Mouse (Mus musculus): Measurements from ENCODE around the gene Syt1. TPM values are rescaled to one million over a fixed set of nuclear protein-coding genes. Genes with fewer than 3 reads are reported as not detected.

Gene Syt1
- polyA plus RNA-seq, 1 experiment from 2014 or later: 53.4 TPM

DNA sequence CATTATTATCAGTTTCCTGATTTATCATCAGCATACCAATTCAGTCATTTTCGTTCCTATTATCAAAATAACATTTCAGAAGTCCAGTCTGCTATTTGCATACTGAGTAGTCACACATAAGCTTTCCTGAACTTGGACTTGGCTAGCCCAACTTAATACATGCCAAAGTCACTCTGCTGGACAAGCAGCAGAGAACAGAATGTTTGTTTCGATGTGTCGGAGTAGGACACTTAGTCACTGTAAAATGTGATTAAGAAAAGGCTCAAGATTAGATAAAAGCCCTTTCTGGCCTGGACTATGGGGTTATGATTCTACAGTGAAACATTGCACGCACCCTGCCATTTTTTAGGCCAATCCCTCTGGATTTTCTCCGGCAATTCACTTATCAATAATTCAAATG lies 114.3 kb downstream of the Syt1 start:
- no peaks in the 10 kb centered on the region for H3K27me3 ChIP-seq (replicated peaks; ENCODE audit: control insufficient read depth, insufficient read depth, low read length)
- 93% methylated on average over 5 of the region's 5 CpGs for WGBS
- H3K27ac ChIP-seq (ENCODE audit: low read depth, low read length): no peak overlapping the region
- ATAC-seq (no peak), DNase-seq (ENCODE audit: low spot score) (no peak)
- no peaks in the 10 kb centered on the region for H3K36me3 ChIP-seq (ENCODE audit: control insufficient read depth, insufficient read depth, low read length)
- no peaks in the 10 kb centered on the region for H3K4me1 ChIP-seq (ENCODE audit: control insufficient read depth, insufficient read depth, low read length)
- H3K9me3 ChIP-seq (replicated peaks; ENCODE audit: control insufficient read depth, low read length): no peaks in the 10 kb centered on the region
- H3K4me3 ChIP-seq (ENCODE audit: low read depth, low read length): no peak overlapping the region
- no peak overlapping the region for H3K9ac ChIP-seq (ENCODE audit: low read length)
- no peak overlapping the region for H3K4me2 ChIP-seq (ENCODE audit: low read length)

DNA sequence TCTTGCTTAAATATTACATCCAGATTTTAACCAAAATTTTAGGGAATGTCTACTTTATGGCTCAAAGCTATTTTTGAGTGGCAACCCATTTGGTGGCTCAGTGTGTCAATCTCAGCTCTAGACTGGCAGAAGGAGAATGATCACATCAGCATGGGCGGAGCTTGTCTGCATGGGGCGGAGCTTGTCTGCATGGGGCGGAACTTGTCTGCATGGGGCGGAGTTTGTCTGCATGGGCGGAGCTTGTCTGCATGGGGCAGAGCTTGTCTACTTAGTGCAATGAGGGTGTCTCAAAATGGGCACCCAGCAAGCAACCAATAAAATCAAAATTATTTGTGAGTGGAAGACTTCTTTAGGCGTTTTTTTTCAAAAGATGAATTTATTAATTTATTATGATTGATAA lies 117.5 kb downstream of the Syt1 start:
- H3K4me1 ChIP-seq (ENCODE audit: control insufficient read depth, insufficient read depth, low read length): no peaks in the 10 kb centered on the region
- DNase-seq (ENCODE audit: low spot score) (no peak), ATAC-seq (no peak)

DNA sequence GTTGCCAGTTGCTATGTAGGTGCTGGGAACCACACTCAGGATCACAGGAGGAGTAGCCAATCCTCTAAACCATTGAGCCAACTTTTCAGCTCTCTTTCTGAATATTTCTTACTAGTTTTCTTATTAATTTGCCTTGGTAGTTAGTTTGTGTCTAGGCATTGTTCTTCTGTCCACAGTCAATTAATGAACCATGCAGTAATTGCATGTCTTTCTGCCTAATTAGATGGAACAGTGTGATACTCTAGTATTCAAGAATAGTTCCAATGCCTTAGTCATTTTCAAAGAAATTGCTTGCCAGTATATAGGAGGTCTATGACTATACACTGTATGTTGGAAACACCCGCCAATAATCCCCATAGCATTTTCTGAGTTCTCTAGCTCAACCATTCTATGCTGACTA lies 118.3 kb downstream of the Syt1 start:
- ATAC-seq (no peak), DNase-seq (ENCODE audit: low spot score) (no peak)
- Histone ChIP-seq H3K4me2 (ENCODE audit: low read length) (no peak overlapping the region), H3K36me3 (ENCODE audit: control insufficient read depth, insufficient read depth, low read length) (no peaks in the 10 kb centered on the region), H3K27me3 (replicated peaks; ENCODE audit: control insufficient read depth, insufficient read depth, low read length) (no peaks in the 10 kb centered on the region), H3K9me3 (replicated peaks; ENCODE audit: control insufficient read depth, low read length) (no peaks in the 10 kb centered on the region), H3K4me1 (ENCODE audit: control insufficient read depth, insufficient read depth, low read length) (no peaks in the 10 kb centered on the region), H3K27ac (ENCODE audit: low read depth, low read length) (no peak overlapping the region), H3K9ac (ENCODE audit: low read length) (no peak overlapping the region), H3K4me3 (ENCODE audit: low read depth, low read length) (no peak overlapping the region)
- 57% methylated on average over 1 of the region's 1 CpGs for WGBS

More for the DNA sequence above, 117.5 kb downstream of the Syt1 start:
- no peak overlapping the region for H3K9ac ChIP-seq (ENCODE audit: low read length)
- no peak overlapping the region for H3K27ac ChIP-seq (ENCODE audit: low read depth, low read length)
- H3K9me3 ChIP-seq (replicated peaks; ENCODE audit: control insufficient read depth, low read length): no peaks in the 10 kb centered on the region
- H3K4me3 ChIP-seq (ENCODE audit: low read depth, low read length): no peak overlapping the region
- no peak overlapping the region for H3K4me2 ChIP-seq (ENCODE audit: low read length)
- no peaks in the 10 kb centered on the region for H3K27me3 ChIP-seq (replicated peaks; ENCODE audit: control insufficient read depth, insufficient read depth, low read length)
- 95% methylated on average over 6 of the region's 6 CpGs for WGBS
- H3K36me3 ChIP-seq (ENCODE audit: control insufficient read depth, insufficient read depth, low read length): no peaks in the 10 kb centered on the region

DNA sequence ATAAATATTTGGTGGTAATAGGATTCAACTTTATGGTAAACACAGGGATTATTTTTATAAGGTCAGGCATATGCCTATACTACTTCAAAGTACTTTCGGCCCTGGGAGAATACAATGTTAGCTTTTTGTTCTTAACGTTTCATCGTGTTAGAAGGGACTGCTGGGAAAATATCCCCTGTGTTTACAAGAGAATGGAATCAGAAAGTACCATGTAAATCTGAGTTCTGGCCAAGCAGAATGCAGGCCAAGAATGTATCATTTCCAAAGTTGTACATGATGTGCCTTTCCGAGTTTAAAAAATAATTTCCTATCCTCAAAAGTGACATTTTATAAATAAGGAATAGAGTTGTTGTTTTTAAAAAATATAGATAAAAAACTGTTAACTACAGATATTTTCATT lies 121.7 kb downstream of the Syt1 start:
- H3K4me2 ChIP-seq (ENCODE audit: low read length): no peak overlapping the region
- H3K27ac ChIP-seq (ENCODE audit: low read depth, low read length): no peak overlapping the region
- H3K9ac ChIP-seq (ENCODE audit: low read length): no peak overlapping the region
- no peaks in the 10 kb centered on the region for H3K27me3 ChIP-seq (replicated peaks; ENCODE audit: control insufficient read depth, insufficient read depth, low read length)
- no peaks in the 10 kb centered on the region for H3K4me1 ChIP-seq (ENCODE audit: control insufficient read depth, insufficient read depth, low read length)
- H3K4me3 ChIP-seq (ENCODE audit: low read depth, low read length): no peak overlapping the region
- H3K36me3 ChIP-seq (ENCODE audit: control insufficient read depth, insufficient read depth, low read length): no peaks in the 10 kb centered on the region
- ATAC-seq: no peak
- no peaks in the 10 kb centered on the region for H3K9me3 ChIP-seq (replicated peaks; ENCODE audit: control insufficient read depth, low read length)
- WGBS: 89% methylated on average over 4 of the region's 4 CpGs
- no peak for DNase-seq (ENCODE audit: low spot score)

DNA sequence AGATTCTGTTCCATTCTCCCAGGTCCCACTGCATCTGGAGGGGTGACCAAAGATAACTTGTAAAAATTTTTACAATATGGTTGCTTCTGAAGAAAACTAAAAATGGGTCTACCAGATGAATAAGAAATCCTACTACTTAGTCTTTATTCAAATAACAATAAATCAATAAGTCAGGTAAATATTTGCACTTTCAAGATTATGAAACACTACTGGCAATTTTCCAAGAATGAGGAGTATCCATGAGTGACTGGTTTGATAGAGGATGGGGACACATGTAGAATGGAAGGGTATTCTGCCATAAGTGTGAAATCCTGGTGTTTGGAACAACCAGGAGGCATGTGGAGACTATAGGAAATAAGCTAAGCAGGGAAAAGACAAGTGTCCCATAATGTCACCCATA lies 124.0 kb downstream of the Syt1 start:
- Histone ChIP-seq H3K9ac (ENCODE audit: low read length) (no peak overlapping the region), H3K4me2 (ENCODE audit: low read length) (no peak overlapping the region), H3K36me3 (ENCODE audit: control insufficient read depth, insufficient read depth, low read length) (no peaks in the 10 kb centered on the region), H3K27me3 (replicated peaks; ENCODE audit: control insufficient read depth, insufficient read depth, low read length) (no peaks in the 10 kb centered on the region), H3K4me1 (ENCODE audit: control insufficient read depth, insufficient read depth, low read length) (no peaks in the 10 kb centered on the region), H3K27ac (ENCODE audit: low read depth, low read length) (no peak overlapping the region), H3K4me3 (ENCODE audit: low read depth, low read length) (no peak overlapping the region), H3K9me3 (replicated peaks; ENCODE audit: control insufficient read depth, low read length) (no peaks in the 10 kb centered on the region)
- DNase-seq (ENCODE audit: low spot score): no peak
- no peak for ATAC-seq

DNA sequence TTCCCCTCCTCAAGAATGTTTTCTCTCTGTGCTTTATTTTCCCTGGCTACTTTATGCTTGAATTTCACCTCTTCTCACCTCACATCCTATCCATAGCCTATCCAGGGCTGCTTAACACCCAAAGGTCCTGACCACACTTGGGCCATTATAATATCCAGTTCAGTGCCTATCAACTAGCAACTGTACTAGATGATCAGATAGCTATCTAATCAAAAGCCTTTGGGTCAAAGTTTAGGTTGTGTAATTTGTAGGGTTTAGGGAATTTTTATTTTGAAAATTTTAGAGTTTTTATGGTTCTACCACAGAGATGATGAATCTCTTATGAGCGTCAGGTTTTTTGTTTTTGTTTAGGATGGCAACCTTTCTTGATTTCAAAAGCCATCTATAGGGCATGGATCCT lies 125.0 kb downstream of the Syt1 start:
- no peaks in the 10 kb centered on the region for H3K4me1 ChIP-seq (ENCODE audit: control insufficient read depth, insufficient read depth, low read length)
- no peak overlapping the region for H3K4me3 ChIP-seq (ENCODE audit: low read depth, low read length)
- H3K9me3 ChIP-seq (replicated peaks; ENCODE audit: control insufficient read depth, low read length): no peaks in the 10 kb centered on the region
- H3K36me3 ChIP-seq (ENCODE audit: control insufficient read depth, insufficient read depth, low read length): no peaks in the 10 kb centered on the region
- no peak overlapping the region for H3K4me2 ChIP-seq (ENCODE audit: low read length)
- ATAC-seq: no peak
- H3K27ac ChIP-seq (ENCODE audit: low read depth, low read length): no peak overlapping the region
- H3K9ac ChIP-seq (ENCODE audit: low read length): no peak overlapping the region
- H3K27me3 ChIP-seq (replicated peaks; ENCODE audit: control insufficient read depth, insufficient read depth, low read length): no peaks in the 10 kb centered on the region
- WGBS: 89% methylated on average over 1 of the region's 1 CpGs
- DNase-seq (ENCODE audit: low spot score): no peak

DNA sequence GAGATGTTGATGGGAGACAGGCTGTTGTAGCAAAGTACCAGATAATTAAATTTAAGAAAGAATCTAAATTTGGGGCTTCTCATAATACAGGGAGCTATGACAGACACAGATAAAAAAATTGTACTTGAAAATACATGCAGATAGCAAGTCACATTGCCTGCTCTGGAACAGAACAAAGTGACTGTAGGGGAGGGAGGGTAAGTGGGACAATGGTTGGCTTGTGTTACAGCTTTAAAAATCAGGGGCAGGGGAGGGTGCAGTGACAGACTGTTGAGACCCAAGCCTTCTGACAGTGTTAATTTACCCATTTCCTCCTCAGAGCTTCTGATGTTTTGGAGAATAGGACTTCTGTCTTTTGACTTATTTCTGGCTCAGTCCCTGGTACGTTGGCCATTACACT lies 126.3 kb downstream of the Syt1 start:
- Histone ChIP-seq H3K4me1 (ENCODE audit: control insufficient read depth, insufficient read depth, low read length) (no peaks in the 10 kb centered on the region), H3K4me3 (ENCODE audit: low read depth, low read length) (no peak overlapping the region), H3K9ac (ENCODE audit: low read length) (no peak overlapping the region), H3K27ac (ENCODE audit: low read depth, low read length) (no peak overlapping the region), H3K36me3 (ENCODE audit: control insufficient read depth, insufficient read depth, low read length) (no peaks in the 10 kb centered on the region), H3K27me3 (replicated peaks; ENCODE audit: control insufficient read depth, insufficient read depth, low read length) (no peaks in the 10 kb centered on the region), H3K4me2 (ENCODE audit: low read length) (no peak overlapping the region), H3K9me3 (replicated peaks; ENCODE audit: control insufficient read depth, low read length) (no peaks in the 10 kb centered on the region)
- no peak for ATAC-seq
- no peak for DNase-seq (ENCODE audit: low spot score)
- 74% methylated on average over 1 of the region's 1 CpGs for WGBS

DNA sequence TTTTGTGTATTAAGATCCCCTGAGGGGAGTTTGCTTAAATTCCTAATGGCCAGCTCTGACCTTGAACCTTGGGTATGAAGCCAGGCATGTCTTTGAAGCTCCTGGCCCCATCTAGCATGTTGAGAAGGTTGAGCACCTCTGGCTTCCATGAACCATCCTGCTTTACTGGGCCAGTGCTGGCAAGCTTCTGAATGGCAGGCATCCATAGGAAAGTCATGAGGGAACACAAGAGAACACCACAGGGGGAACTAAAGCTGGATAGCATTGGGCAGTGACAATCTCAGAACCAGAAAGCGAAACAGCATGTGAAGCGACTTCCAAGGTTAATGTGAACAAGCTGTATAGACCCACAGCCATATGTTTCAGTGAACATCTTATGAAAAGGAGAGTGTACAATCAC lies 130.4 kb downstream of the Syt1 start:
- no peak for ATAC-seq
- no peaks in the 10 kb centered on the region for H3K36me3 ChIP-seq (ENCODE audit: control insufficient read depth, insufficient read depth, low read length)
- H3K9me3 ChIP-seq (replicated peaks; ENCODE audit: control insufficient read depth, low read length): no peaks in the 10 kb centered on the region
- H3K4me2 ChIP-seq (ENCODE audit: low read length): no peak overlapping the region
- H3K9ac ChIP-seq (ENCODE audit: low read length): no peak overlapping the region
- H3K4me3 ChIP-seq (ENCODE audit: low read depth, low read length): no peak overlapping the region
- no peaks in the 10 kb centered on the region for H3K27me3 ChIP-seq (replicated peaks; ENCODE audit: control insufficient read depth, insufficient read depth, low read length)
- no peaks in the 10 kb centered on the region for H3K4me1 ChIP-seq (ENCODE audit: control insufficient read depth, insufficient read depth, low read length)
- DNase-seq (ENCODE audit: low spot score): no peak
- WGBS: 95% methylated on average over 2 of the region's 2 CpGs
- H3K27ac ChIP-seq (ENCODE audit: low read depth, low read length): no peak overlapping the region

DNA sequence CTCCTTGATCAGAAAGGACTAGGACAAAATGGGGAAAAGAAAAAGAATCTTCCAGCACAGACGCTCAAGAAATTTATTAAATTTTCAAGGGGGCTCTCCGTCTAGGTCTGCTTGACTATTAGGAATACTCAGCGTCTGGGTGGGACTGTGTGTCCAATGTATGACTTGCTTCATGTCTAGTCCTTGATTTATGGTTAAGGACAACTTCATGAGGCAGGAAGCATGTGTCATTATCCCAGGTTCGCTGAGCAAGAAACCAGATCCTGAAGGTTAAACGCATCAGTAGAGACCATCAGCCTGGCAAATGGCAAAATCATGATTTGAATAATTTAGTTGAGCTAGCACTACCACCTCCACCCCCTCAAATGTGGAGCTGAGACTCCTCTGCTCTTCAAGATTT lies 135.1 kb downstream of the Syt1 start:
- WGBS: 95% methylated on average over 5 of the region's 5 CpGs

DNA sequence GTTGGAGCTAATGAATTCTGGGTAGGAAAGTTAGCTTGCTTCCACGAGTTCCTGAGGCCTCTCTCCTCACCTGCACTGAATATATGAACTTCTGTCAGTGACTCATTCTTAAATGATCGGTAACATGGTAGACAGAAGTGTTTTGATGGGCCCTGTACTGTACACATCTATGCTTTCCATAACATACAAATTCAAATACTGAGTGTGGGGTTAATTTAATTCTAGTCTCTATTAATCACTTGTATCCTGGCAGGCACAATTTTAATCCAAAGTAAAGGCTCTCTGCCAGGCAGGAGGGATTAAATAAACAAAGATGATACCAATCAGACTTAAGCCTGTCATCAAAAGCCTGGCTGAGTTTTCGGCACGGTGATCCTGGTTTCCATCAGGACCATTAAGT lies 136.1 kb downstream of the Syt1 start:
- WGBS: 64% methylated on average over 4 of the region's 4 CpGs
- Histone ChIP-seq H3K9me3 (replicated peaks; ENCODE audit: control insufficient read depth, low read length) (no peaks in the 10 kb centered on the region), H3K4me2 (ENCODE audit: low read length) (no peak overlapping the region), H3K27ac (ENCODE audit: low read depth, low read length) (no peak overlapping the region), H3K36me3 (ENCODE audit: control insufficient read depth, insufficient read depth, low read length) (no peaks in the 10 kb centered on the region), H3K9ac (ENCODE audit: low read length) (no peak overlapping the region), H3K4me1 (ENCODE audit: control insufficient read depth, insufficient read depth, low read length) (no peaks in the 10 kb centered on the region), H3K27me3 (replicated peaks; ENCODE audit: control insufficient read depth, insufficient read depth, low read length) (no peaks in the 10 kb centered on the region), H3K4me3 (ENCODE audit: low read depth, low read length) (no peak overlapping the region)
- no peak for DNase-seq (ENCODE audit: low spot score)
- no peak for ATAC-seq

More for the DNA sequence above, 135.1 kb downstream of the Syt1 start:
- H3K27ac ChIP-seq (ENCODE audit: low read depth, low read length): no peak overlapping the region
- no peak overlapping the region for H3K4me2 ChIP-seq (ENCODE audit: low read length)
- no peaks in the 10 kb centered on the region for H3K4me1 ChIP-seq (ENCODE audit: control insufficient read depth, insufficient read depth, low read length)
- ATAC-seq (no peak), DNase-seq (ENCODE audit: low spot score) (no peak)
- H3K9ac ChIP-seq (ENCODE audit: low read length): no peak overlapping the region
- H3K36me3 ChIP-seq (ENCODE audit: control insufficient read depth, insufficient read depth, low read length): no peaks in the 10 kb centered on the region
- H3K27me3 ChIP-seq (replicated peaks; ENCODE audit: control insufficient read depth, insufficient read depth, low read length): no peaks in the 10 kb centered on the region
- no peak overlapping the region for H3K4me3 ChIP-seq (ENCODE audit: low read depth, low read length)
- no peaks in the 10 kb centered on the region for H3K9me3 ChIP-seq (replicated peaks; ENCODE audit: control insufficient read depth, low read length)
